Mouse (Mus musculus) liver, postnatal 0 days (tissue): ENCODE data around the gene Sema4a. TPM values are rescaled to one million over a fixed set of nuclear protein-coding genes. Genes with fewer than 3 reads are reported as not detected.
"Not testable (repeated sequence)": the region's sequence is repeated elsewhere in the genome, so short reads cannot be mapped to it uniquely, and the experiment has no call there.

Experiments used
- ATAC-seq: fragments of 200-750 bp; cut with Nextera tagmentation; 2 replicates; pipeline ENCODE4 v1.8.0; 2017; ENCODE audit warnings: mild to moderate bottlenecking, moderate library complexity
- DNase-seq: peaks from one replicate; pipeline ENCODE4 v3.0.0-alpha.2; 2016
- H3K27ac ChIP-seq: fragments of 300-500 bp; sonication (generic); 2 replicates; pipeline ENCODE4 v1.5.1; 2014; ENCODE audit warnings: antibody characterized with exemption, moderate library complexity, mild to moderate bottlenecking, low read depth
- H3K27me3 ChIP-seq: fragments of 300-500 bp; sonication (generic); 2 replicates; pipeline ENCODE4 v1.6.1; 2014; ENCODE audit warnings: low read length, control low read depth, mixed read lengths; ENCODE audit not compliant: insufficient read depth
- H3K36me3 ChIP-seq: fragments of 300-500 bp; sonication (generic); replicated peaks from 2 replicates; pipeline ENCODE4 v1.6.1; 2014; ENCODE audit warnings: mild to moderate bottlenecking, control low read depth, low read length, moderate library complexity, mixed read lengths; ENCODE audit not compliant: insufficient read depth
- H3K4me1 ChIP-seq: fragments of 300-500 bp; sonication (generic); 2 replicates; pipeline ENCODE4 v1.6.1; 2014; ENCODE audit warnings: antibody characterized with exemption, mild to moderate bottlenecking, control low read depth; ENCODE audit not compliant: insufficient read depth
- H3K4me2 ChIP-seq: fragments of 300-500 bp; sonication (generic); 2 replicates; pipeline ENCODE4 v1.6.1; 2014; ENCODE audit warnings: low read depth, mild to moderate bottlenecking, low read length, moderate library complexity, mixed read lengths
- H3K4me3 ChIP-seq: fragments of 300-500 bp; sonication (generic); 2 replicates; pipeline ENCODE4 v1.5.1; 2014; ENCODE audit warnings: low read depth, low read length
- H3K9ac ChIP-seq: fragments of 300-500 bp; sonication (generic); replicated peaks from 2 replicates; pipeline ENCODE4 v1.6.1; 2014; ENCODE audit warnings: mild to moderate bottlenecking, moderate library complexity
- H3K9me3 ChIP-seq: fragments of 300-500 bp; sonication (generic); 2 replicates; pipeline ENCODE4 v1.6.1; 2016; ENCODE audit warnings: mild to moderate bottlenecking, control low read depth, low read length, mixed read lengths
- CTCF ChIP-seq: sonication (generic); IDR thresholded peaks from 2 replicates; pipeline ENCODE4 v1.5.1; 2016; ENCODE audit warnings: antibody characterized with exemption, low read depth
- EP300 ChIP-seq: IDR thresholded peaks from 2 replicates; pipeline ENCODE4 v1.6.1; 2016; ENCODE audit warnings: antibody characterized with exemption, low read depth, mild to moderate bottlenecking
- WGBS: fragments of 180-500 bp; shearing (Covaris S2); extraction: QIAGEN DNeasy Blood & Tissue Kit; methylation state at CpG from one replicate; pipeline ENCODE4 v1.1.7; 2014; ENCODE audit not compliant: insufficient replicate concordance; 5-methylcytosine and 5-hydroxymethylcytosine counted together
- polyA plus RNA-seq: library from polyadenylated mRNA; unstranded; fragments of >200 nt; fragmentation: Nextera tagmentation; extraction: Ambion mirVana; gene quantifications from 2 replicates; pipeline ENCODE4 v1.2.1, GENCODE M21; 2015

Sema4a gene
- polyA plus RNA-seq, 1 experiment from 2014 or later, result 30.0 TPM

GRCm38 (mm10) chr3:88435515-88435914, 25.5 kb downstream of the Sema4a start:
- H3K4me3 ChIP-seq, result no peak overlapping the region
- H3K27me3 ChIP-seq, result no peaks in the 10 kb centered on the region
- TF ChIP-seq EP300 (no peak), CTCF (no peak)
- H3K27ac ChIP-seq, result no peak overlapping the region
- no peaks in the 10 kb centered on the region for H3K9me3 ChIP-seq
- H3K36me3 ChIP-seq, result peaks cover 20% of the 10 kb centered on the region
- no peak overlapping the region for H3K9ac ChIP-seq
- ATAC-seq, result no peak
- H3K4me1 ChIP-seq, result peaks cover 9% of the 10 kb centered on the region
- H3K4me2 ChIP-seq, result no peak overlapping the region
- WGBS, result 63% methylated on average over 10 of the region's 10 CpGs
- no peak for DNase-seq

GRCm38 (mm10) chr3:88428639-88429038, 32.3 kb downstream of the Sema4a start:
- H3K4me3 ChIP-seq, DNase-seq, H3K4me2 ChIP-seq, H3K27ac ChIP-seq, H3K36me3 ChIP-seq, ATAC-seq, H3K27me3 ChIP-seq, H3K9ac ChIP-seq, H3K9me3 ChIP-seq: not testable (repeated sequence)
- 73% methylated on average over 8 of the region's 8 CpGs for WGBS
- TF ChIP-seq CTCF, result peak; percentile 43
- H3K4me1 ChIP-seq, result peaks cover 14% of the 10 kb centered on the region

GRCm38 (mm10) chr3:88427342-88427905, 33.6 kb downstream of the Sema4a start:
- H3K27ac ChIP-seq, result no peak overlapping the region
- no peak overlapping the region for H3K9ac ChIP-seq
- H3K4me3 ChIP-seq, result no peak overlapping the region
- no peak overlapping the region for H3K4me2 ChIP-seq
- no peak for TF ChIP-seq EP300
- no peak for TF ChIP-seq CTCF
- no peaks in the 10 kb centered on the region for H3K9me3 ChIP-seq
- WGBS, result 59% methylated on average over 4 of the region's 4 CpGs
- ATAC-seq (no peak), DNase-seq (no peak)
- H3K4me1 ChIP-seq, result peaks cover 24% of the 10 kb centered on the region
- H3K27me3 ChIP-seq, result no peaks in the 10 kb centered on the region
- no peaks in the 10 kb centered on the region for H3K36me3 ChIP-seq

- H3K4me3 ChIP-seq, result 0 out of 2 replicates have a peak overlapping the region, but pooled peaks have one; percentile 70
- 0 out of 2 replicates have a peak overlapping the region, but pooled peaks have one; percentile 34 for H3K27ac ChIP-seq
- ATAC-seq, result no peak
- H3K27me3 ChIP-seq, result no peaks in the 10 kb centered on the region
- H3K4me1 ChIP-seq, result peaks cover 39% of the 10 kb centered on the region
- peaks cover 4% of the 10 kb centered on the region for H3K36me3 ChIP-seq
- H3K9me3 ChIP-seq, result no peaks in the 10 kb centered on the region
- 74% methylated on average over 10 of the region's 10 CpGs for WGBS
- DNase-seq, result no peak
- no peak overlapping the region for H3K9ac ChIP-seq
- TF ChIP-seq CTCF, result no peak
- H3K4me2 ChIP-seq, result peak overlapping the region; percentile 60; the same call in 1 of the 2 replicates
These were observed 35.1 kb downstream of the Sema4a start for GRCm38 (mm10) chr3:88425708-88426420.

- 12% methylated on average over 2 of the region's 2 CpGs for WGBS
- Histone ChIP-seq H3K4me1 (peaks cover 40% of the 10 kb centered on the region), H3K4me3 (peak overlapping the region; percentile 70; the same call in 1 of the 2 replicates), H3K27ac (peak overlapping the region; percentile 34; the same call in 1 of the 2 replicates), H3K9me3 (no peaks in the 10 kb centered on the region), H3K27me3 (no peaks in the 10 kb centered on the region), H3K36me3 (peaks cover 9% of the 10 kb centered on the region), H3K9ac (no peak overlapping the region), H3K4me2 (peak overlapping the region; percentile 60)
- no peak for TF ChIP-seq CTCF
- no peak for TF ChIP-seq EP300
- DNase-seq (no peak), ATAC-seq (no peak)
These were observed 35.7 kb downstream of the Sema4a start for GRCm38 (mm10) chr3:88425330-88425689.

- Histone ChIP-seq H3K27ac (peak within 1 kb of the TSS; percentile 69), H3K4me2 (peak within 1 kb of the TSS; percentile 84), H3K36me3 (peaks cover 15% of the 10 kb centered on the region), H3K4me3 (peak within 1 kb of the TSS; percentile 70), H3K9me3 (no peaks in the 10 kb centered on the region), H3K9ac (peak within 1 kb of the TSS; percentile 66), H3K4me1 (peaks cover 40% of the 10 kb centered on the region), H3K27me3 (no peaks in the 10 kb centered on the region)
- TF ChIP-seq CTCF, result no peak
- 0 out of 2 replicates have a peak, but pooled peaks have one; percentile 36 for TF ChIP-seq EP300
- peak; percentile 93 for ATAC-seq
- under 1% methylated on average over 35 of the region's 35 CpGs for WGBS
- peak; percentile 94 for DNase-seq
These were observed 36.2 kb downstream of the Sema4a start, which contains the start of gene Slc25a44 for GRCm38 (mm10) chr3:88424605-88425329. TSS of gene Slc25a44 (minus strand) at chr3:88425139.
